Mouse (Mus musculus) kidney, adult 2 months (tissue): ENCODE data around the gene Lyrm4.

Experiments used
- CTCF ChIP-seq: fragments of 200-500 bp; conservative IDR thresholded peaks from 2 replicates; pipeline ENCODE4 v1.5.1; 2011; ENCODE audit warnings: low read depth, mild to moderate bottlenecking, control low read depth, low read length, moderate library complexity, mixed read lengths; ENCODE audit not compliant: insufficient read depth, insufficient read length
- POLR2A ChIP-seq: fragments of 200-500 bp; IDR thresholded peaks from one replicate; pipeline ENCODE4 v1.6.1; 2011; ENCODE audit warnings: low read depth, low read length, control low read depth

GRCm38 (mm10) chr13:36149175-36149939, 32.0 kb upstream of the Lyrm4 start:
- TF ChIP-seq CTCF: no peak
- no peak for TF ChIP-seq POLR2A
